Mouse (Mus musculus): ENCODE measurements around the gene Fcer1g.
"Not testable (repeated sequence)": the region's sequence is repeated elsewhere in the genome, so short reads cannot be mapped to it uniquely, and the experiment has no call there.

Gene Fcer1g

DNA sequence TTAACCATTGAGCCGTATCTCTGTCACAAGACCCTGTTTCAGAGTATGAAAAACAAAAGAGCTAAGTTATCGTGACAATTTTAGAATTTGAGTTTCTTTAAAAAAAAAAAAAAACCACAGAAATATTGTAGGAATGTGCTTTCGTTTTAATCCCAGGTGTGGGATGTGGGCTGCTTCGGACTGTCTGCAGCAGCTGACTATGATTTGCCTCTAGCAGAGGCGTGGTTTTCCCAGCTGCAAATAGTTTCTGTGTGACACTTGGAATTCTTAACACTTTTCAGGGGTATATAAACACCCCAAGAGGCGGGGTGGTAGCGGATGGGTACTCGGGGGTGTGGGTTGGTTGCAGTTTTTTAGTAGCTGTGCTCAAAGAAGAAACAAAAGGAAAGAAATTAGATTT, 11.2 kb upstream of the Fcer1g start:
- no peak for DNase-seq (ENCODE audit: low read depth, low spot score)

DNA sequence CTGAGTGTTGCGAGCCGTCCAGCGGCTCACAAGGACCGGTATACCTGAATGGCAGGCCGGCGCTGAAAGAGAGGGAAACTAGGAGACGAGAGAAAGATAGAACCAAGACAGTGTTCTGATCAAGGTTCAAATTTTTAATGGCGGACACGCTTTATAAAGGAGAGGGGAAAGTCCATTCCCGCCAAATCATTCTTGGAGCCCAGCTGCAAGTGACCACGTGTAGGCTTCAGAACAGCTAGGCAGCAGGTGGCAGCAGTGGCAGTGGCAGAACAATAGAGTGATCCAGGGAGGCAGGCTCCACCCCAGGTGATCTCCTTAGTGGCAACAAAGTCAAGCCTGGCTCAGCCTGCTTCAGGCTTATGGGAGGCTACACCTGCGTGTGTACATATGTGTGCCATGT, 7.8 kb upstream of the Fcer1g start:
- DNase-seq (ENCODE audit: low read depth, low spot score) = not testable (repeated sequence)

DNA sequence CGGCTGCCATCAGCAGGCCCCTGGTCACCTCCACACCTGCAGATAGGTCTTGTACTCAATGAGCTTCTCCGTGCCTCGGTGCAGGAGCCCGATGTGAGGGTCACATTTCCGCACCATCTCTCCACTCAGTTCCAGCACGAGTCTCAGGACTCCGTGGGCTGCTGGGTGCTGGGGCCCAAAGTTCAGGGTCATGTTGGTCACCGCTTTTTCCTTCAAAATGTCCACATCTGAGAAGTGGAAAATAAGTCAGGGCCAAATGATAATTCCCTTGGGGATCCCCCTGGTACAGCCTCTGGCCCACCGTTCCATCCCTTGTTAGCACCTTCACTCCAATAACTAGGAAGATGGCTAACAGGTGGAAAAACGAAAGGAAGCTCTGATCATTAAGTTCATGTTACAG, 6.7 kb upstream of the Fcer1g start:
- no peak for DNase-seq (ENCODE audit: low read depth, low spot score)

DNA sequence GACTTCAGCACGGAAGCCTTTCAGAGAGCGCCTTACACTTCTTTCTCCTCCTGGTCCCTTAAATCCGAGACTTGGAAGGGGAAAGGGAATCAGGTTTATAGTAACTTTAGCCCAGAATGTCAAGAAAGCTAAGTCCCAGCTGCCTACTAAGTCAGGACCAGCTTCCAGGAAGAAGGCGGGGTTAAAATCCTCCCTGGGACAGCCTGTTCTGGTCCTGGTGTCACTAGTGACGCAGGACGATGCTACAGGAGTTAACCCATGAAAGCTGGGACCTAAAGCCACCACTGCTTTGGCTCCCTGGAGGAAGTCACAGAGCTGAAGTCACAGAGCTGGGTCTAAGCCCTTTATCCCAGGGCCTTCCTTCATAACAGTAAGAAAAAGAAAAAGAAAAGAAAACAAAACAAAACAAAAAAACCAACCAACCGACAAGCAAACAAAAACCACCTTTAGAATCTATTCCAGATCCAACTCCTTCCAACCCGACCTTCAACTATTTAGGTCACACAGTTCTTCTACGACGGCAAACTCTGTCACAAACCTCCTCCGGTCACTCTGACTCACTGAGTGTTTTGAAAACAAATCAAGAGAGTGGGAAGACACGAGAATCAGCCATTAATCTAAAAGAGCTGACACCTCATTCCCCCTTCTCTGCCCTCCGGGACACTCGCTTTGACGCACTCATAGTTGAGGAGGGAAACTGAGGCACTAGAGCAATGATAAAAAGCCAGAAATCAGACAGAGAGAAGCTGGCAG, 6.0 kb upstream of the Fcer1g start:
- DNase-seq (ENCODE audit: low read depth, low spot score) = no peak

DNA sequence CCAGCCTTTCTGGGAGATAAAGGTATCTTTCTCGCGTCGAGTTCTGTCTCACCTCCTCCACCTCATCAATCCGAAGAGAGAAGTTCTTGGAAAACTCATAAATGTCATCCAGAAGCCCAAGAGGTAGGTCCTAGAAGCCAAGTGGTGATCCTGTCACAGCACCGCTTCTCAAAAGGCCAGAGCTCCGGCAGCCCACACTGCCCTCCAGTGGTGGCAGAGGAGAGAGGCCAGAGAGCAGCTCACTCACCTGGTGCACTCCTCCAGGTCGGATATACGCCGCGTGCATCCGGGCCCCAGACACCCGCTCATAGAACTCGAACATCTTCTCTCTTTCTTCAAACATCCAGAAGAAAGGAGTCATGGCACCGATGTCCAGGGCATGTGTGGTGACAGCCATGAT, 4.3 kb upstream of the Fcer1g start:
- DNase-seq (ENCODE audit: low read depth, low spot score) = peak; percentile 64

DNA sequence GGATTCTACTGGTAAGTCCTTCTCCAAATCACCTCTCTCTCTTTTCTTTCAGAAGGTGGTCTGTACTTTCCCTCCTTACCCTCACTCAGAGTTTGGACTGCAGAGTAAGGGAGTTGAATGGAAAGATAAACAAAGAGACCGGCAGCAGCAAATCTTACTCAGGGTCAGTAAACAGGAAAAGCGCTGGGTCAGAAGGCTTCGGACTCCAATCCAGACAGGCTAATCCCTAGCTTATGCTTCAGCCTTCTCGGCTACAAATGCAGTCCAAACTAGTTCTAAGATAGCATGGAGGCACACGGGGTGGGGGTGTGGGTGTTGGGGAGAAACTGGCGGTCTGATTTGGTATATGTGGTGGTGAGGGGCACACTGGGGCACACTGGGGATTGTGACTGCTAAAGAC, 3.3 kb upstream of the Fcer1g start:
- no peak for DNase-seq (ENCODE audit: low read depth, low spot score)

DNA sequence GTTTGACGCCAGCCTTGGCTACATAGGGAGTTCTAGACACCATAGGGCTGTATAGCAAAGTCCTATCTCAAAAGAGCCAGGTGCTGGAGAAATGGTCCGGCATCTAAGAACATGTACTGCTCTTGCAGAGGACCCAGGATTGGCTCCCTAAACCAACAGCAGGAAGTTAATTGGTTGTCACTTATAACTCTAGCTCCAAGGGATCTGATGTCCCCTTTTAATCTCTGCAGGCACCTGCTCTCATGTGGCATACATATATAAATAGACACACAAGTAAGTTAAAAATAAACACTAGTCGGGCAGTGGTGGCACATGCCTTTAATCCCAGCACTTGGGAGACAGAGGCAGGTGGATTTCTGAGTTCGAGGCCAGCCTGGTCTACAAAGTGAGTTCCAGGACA, 1.6 kb upstream of the Fcer1g start:
- no peak for DNase-seq (ENCODE audit: low read depth, low spot score)

DNA sequence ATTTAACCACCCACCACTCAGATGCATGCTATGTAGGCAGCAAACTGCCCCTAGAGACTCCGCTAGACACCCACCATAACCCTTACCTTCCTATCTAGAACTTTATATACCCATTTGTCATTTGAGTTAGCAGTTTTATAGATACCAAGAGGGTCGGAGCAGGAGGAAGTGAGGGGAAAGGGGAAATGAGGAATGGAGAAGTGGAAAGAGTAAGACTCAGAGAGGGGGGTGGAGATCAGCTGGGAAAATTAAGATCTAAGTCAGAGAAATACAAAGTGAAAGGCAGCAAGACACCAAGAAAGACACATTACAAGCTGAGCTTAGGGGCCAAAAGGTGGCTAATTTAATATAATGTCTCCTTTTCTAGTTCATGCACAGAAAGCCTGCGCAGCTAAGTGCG, 373 bp upstream of the Fcer1g start:
- DNase-seq (ENCODE audit: low read depth, low spot score) = no peak

DNA sequence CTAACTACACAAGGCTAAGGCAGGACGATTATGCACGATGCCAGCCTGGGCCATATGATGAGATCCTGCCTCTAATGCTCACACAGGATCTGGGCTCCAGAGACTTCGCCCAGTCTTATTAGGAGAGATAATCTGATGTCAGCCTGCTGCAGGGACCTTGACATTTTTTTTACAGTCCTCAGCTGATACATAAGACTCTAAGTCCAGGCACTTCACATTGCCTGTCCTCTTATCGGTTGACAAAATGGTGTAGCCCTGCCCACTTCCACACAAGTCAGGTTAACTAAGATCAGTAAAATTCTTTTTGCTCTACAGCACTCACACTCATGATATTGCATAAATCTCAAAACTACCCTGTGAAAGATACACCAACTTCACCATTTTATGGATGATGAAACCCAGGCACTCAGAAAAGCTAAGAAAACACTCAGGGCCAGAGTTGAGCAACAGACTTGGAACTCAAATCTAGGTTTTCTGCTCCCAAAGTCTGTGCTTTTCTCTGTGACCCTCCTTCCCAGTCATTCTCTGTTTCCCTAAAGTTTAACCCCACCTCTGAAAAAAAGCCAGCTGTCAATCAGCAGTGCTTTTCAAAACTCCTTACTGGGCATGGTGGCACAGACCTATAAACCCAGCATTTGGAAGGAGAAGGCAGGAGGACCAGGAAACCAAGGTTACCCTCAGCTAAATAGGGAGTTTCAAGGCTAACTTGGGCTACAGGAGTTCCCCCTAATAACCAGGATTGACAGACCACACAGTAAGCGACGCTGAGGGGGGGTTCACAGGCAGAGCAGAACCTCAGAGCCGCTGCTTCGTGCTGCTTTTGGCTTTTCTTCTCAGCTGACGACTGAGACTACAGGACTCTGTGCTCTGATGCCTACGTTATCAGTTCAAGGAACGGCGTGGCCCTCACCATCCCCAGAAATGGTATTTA, 1.1 kb downstream of the Fcer1g start:
- no peak for DNase-seq (ENCODE audit: low read depth, low spot score)

DNA sequence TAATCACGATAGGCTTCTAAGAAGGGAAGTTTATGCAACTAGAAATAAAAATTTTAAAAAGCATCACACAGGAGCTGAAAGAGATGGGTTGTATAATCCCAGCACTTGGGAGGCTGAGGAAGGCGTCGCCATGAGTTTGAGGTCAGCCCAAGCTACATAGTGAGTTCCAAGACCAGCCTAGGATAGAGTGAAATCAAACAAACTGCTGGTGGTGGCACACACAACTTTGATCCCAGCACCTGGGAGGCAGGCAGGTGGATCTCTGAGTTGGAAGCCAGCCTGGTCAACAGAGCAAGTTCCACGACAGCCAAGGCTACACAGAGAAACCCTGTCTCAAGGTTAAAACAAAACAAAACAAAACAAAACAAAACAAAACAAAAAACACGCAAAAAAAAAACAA, 1.8 kb downstream of the Fcer1g start:
- no peak for DNase-seq (ENCODE audit: low read depth, low spot score)

DNA sequence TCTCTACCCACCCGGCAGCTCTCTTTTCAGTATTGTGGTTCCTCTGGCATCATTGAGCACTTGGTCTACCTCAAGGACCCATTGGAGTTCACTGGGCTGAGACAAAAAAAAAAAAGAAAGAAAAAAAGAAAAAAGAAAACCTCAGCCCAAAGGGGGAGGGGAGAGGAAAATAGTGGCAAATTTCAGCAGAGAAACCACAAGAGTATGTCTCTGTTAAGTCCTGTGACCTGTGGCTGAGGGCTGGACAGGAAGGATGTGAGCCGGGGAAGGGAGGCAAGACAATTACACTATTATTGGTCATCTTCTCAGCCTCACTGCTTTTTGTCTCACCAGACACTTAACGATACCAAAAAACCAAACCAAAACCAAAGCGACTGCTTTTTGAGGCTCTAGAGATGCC, 2.3 kb downstream of the Fcer1g start:
- no peak for DNase-seq (ENCODE audit: low read depth, low spot score)

DNA sequence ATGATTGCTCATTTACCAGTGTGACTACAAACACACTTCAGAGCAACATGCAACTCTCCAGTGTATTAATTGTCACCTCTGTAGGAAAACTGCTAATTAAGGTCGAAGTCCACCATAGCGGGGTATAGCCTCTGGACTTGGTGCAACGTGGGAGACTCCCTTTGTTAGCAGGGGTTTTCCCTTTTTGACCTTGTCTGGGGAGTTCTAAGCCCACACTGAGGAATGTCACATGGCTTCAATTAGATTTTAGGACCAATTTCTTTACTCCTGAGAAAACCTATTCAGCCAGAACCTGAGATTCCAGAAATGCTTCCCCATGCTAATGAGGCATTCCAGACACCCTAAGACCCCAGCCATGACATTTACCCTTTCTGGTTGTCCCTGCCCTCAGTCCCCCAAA, 4.0 kb downstream of the Fcer1g start:
- no peak for DNase-seq (ENCODE audit: low read depth, low spot score)

DNA sequence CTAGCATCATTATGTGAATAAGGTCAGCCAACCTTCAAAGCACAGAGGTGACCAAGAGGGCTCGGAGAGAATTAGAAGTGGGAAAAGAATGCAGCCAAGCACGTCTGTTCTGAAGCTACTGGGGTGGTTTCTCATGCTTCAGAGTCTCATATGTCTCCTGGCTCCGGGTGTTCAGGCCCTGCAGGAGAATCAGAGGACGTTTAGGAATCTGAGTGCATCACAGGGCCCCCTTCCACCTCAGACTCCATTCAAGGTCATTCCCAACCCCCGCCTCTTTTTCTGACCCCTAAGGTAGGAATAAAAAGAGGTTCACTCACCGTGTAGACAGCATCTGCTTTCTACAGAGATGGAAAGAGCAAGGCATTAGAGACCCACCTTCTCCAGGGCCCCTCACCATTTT, 4.4 kb downstream of the Fcer1g start:
- DNase-seq (ENCODE audit: low read depth, low spot score) = no peak

DNA sequence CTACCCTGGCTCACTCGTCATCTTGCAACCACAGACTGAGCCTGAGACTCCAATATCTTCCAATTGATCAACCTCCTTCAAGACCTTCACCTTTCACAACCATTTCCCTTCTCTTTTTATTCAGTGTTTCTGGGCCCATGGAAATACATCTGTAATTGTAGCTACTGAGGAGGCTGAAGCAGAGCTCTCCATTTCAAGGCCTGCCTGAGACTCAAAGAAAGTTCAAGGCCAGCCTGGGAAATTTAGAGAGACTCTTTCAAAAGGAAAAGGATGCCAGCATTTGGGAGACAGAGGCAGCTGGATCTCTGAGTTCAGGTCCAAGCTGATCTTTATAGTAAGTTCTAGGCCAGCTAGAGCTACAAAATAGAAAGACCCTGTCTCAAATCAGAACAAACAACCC, 6.3 kb downstream of the Fcer1g start:
- no peak for DNase-seq (ENCODE audit: low read depth, low spot score)

DNA sequence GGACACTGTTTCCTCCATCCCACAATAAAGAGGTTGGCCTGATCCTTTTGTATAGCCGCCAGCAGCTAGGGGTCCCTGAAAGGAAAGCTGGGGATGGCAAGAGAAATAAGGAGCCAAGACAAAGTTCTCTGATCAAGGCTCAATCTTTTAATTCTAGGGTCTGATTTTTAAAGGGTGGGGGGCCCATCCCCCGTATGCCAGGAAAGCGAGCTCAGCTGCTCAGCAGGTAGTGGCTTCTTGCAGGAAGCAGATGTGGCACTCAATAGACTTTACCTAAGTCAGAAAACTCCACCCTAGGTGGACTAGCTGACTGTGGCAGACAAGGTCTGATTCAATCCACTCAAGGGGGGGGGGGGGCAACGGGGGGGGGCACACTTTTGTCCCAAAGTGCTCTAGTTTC, 7.4 kb downstream of the Fcer1g start:
- DNase-seq (ENCODE audit: low read depth, low spot score) = no peak

DNA sequence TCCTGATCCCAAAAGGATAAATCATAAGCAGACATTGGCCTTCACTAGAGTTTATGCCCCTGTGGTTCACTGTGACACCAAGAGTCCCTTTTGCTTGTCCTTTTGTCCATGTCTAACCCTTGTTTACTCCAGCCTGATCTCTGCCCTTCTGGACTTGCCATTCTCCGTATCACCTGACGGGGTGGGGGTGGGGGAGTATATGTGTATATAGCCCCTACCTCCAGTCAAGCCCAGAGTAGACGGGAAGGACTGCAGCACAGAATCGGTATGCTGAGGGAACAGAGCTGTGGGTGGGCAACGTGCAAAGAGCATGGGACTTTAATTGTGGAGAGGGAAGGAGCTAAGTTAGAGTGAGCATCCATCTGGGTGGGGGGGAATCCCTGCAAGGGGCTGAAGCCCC, 9.3 kb downstream of the Fcer1g start, which contains the start of gene Apoa2:
Gene Apoa2 (plus strand): TSS at position 198 of the 400 bp plus-strand sequence.
- DNase-seq (ENCODE audit: low read depth, low spot score) = no peak

DNA sequence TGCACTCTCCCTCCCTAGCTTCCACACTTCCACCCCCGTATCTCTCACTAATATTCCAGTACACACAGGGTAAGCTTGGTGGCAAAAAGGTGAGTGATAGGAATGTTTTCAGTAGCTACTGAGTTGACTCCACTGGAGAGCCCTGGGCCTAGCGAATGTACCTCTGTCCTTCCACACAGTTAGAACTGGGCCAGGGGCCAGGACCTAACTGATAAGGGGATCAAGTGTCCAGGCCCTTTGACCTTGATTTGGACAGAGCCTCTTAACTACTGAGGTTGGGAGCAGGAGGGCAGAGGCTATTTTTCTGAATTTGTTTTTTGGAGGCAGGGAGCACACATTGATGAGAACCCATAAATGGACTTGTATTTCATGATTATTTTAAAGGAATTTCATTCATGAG, 10.4 kb downstream of the Fcer1g start:
- no peak for DNase-seq (ENCODE audit: low read depth, low spot score)

DNA sequence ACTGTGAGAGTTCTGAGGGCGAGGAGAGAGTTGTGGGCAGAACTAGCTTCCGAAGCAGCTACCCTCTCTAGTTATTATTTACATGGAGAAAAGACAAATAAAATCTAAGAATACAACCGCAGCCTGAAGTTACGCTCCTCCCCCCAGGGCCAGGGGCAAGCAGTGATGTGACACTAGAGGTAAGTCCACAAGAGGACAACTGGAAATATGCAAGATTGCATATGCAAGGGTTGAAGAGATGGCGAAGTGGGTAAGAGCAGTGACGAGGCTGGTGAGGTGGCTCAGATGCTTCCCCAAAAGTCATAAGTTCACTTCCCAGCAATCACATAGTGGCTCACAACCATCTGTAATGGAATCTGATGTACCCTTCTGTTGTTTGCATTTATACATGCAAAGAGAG, 11.0 kb downstream of the Fcer1g start:
- no peak for DNase-seq (ENCODE audit: low read depth, low spot score)

DNA sequence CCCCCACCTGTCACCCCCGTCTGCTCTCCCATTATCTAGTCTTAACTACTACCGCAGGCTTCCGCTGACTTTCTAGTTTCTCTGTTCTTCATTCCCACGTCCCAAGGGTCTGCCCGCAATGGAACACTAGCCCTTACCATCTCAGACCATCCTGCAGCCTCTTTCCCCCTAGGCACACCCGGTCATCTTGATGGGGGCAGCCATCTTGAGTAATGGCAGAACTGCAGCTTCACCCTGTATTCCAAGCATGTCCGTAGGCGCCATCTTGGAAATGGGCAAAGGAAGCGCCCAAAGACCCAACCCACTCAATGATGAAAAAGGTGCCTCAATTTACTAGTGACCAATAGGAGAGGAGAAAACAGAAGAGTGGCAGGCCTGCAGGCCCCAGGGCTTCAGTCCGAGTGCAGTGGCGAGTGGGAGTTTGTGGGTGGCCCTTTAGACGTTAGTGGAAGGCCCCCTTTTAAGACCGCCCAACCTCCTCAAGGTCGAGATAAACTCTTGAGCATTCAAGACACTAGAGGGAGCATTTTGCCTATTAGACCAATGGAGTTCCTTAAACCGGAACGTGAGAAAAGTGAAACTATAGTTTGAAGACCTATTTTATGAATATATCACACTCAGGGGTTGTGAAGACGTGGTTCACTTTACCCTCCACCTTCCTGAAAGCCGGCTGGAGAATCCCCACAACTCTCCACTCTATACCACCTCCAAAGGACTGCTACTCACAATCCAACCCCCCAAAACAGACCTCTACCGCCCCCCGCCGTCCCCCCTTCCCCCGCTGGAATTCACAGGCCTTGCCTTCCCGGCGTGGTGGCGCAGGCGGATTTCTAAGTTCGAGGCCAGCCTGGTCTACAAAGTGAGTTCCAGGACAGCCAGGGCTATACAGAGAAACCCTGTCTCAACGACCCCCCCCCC, 11.7 kb downstream of the Fcer1g start, which contains the start of gene Tomm40l:
Gene Tomm40l (minus strand): TSS at position 277 of the 918 bp plus-strand sequence.
- DNase-seq (ENCODE audit: low read depth, low spot score) = peak; percentile 93

DNA sequence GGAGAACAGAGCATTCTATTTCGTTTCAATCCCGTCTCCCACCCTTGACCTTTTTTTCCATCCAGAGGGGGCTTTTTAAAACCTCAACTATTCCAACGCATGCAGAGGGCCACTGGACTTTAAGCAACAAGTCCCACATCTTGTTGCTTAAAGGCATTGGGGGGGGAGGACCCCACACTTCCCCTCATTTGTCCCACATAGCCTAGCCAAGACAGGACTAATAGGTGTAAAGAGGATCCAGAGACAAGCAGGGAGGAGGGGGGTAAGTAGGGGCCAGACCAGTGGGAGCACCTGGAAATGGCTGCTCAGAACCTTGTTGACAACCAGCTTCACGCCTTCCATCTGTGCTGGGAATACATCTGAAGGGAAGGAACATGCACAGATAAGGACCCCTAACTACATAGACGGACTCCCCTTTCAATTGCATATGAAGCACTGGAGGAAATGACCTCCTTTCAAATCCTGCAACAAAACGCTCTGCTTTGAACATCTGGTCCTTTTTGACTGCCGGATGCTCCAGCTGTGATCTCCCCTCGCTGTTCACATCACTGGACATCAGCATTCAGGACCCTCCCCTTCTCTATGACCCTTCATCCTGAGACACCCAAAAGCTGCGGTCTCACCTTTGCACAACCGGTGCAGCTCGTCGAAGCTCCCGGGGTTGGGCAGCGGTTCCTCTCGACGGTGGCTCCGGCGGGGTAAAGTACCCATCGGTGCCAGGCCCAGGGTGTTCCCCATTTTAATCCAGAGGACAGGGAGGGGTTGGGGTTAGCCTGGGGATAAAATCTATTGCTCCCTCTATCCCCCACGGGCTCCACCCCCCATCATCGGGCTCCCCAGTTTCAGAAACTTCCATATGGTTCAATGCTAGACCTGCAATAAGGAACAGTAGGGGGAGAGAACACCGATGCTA, 12.6 kb downstream of the Fcer1g start:
- DNase-seq (ENCODE audit: low read depth, low spot score) = no peak

DNA sequence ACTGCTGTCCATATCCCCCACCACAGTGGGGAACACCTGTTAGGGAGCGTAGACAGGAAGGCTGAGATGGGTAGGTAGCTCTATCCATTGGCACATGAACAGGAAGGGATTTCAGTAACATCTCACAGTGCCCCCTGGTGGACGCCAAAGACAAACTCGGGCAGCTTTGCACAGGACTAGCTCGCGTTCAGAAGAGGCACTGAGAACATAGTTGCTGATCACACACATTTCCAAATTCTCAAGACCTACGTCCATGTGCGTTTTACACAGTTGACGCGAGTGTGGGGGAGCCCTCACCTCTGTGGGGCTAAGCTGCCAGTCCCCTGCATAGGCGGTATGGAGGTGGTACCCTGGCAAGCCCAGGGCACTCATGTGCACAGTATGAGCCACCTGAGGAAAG, 13.3 kb downstream of the Fcer1g start:
- peak; percentile 79 for DNase-seq (ENCODE audit: low read depth, low spot score)

Data from retina, postnatal 7 days (tissue).